Mouse (Mus musculus) heart, adult 2 months (tissue): Measurements from ENCODE around the gene 4933434E20Rik. TPM values are rescaled to one million over a fixed set of nuclear protein-coding genes. Genes with fewer than 3 reads are reported as not detected.

Experiments used
- DNase-seq, 2 experiments: peaks; one replicate each; pipeline ENCODE4 v3.0.0; 2021
- H3K27ac ChIP-seq: fragments of 200-600 bp; 2 replicates; pipeline ENCODE4 v1.8.1; 2022
- H3K27me3 ChIP-seq: fragments of 200-500 bp; 2 replicates; pipeline ENCODE4 v1.6.1; 2012; ENCODE audit warnings: mild to moderate bottlenecking, low read length, inconsistent platforms, mixed read lengths; ENCODE audit not compliant: control insufficient read depth, insufficient read depth
- H3K36me3 ChIP-seq: fragments of 200-500 bp; 2 replicates; pipeline ENCODE4 v1.6.1; 2012; ENCODE audit warnings: low read length, inconsistent platforms; ENCODE audit not compliant: control insufficient read depth, insufficient read depth
- H3K4me1 ChIP-seq: fragments of 200-500 bp; 2 replicates; pipeline ENCODE4 v1.6.1; 2011; ENCODE audit warnings: low read length; ENCODE audit not compliant: control insufficient read depth, insufficient read depth
- H3K4me3 ChIP-seq: fragments of 200-600 bp; 2 replicates; pipeline ENCODE4 v1.8.1; 2022
- H3K79me2 ChIP-seq: fragments of 200-500 bp; replicated peaks from 2 replicates; pipeline ENCODE4 v1.6.1; 2012; ENCODE audit warnings: mild to moderate bottlenecking, inconsistent platforms, low read length, moderate library complexity, mixed read lengths; ENCODE audit not compliant: control insufficient read depth, insufficient read depth
- H3K9ac ChIP-seq: fragments of 200-500 bp; 2 replicates; pipeline ENCODE4 v1.6.1; 2012; ENCODE audit warnings: low read depth, mild to moderate bottlenecking, control low read depth, inconsistent platforms, low read length, mixed read lengths
- CTCF ChIP-seq: fragments of 200-600 bp; IDR thresholded peaks from 2 replicates; pipeline ENCODE4 v1.8.1; 2022; ENCODE audit warnings: antibody characterized with exemption, mild to moderate bottlenecking, moderate library complexity
- EP300 ChIP-seq: fragments of 200-500 bp; IDR thresholded peaks from 2 replicates; pipeline ENCODE4 v1.6.1; 2011; ENCODE audit warnings: low read depth, low read length, control low read depth; ENCODE audit not compliant: insufficient read depth
- POLR2A ChIP-seq: fragments of 200-500 bp; IDR thresholded peaks from 2 replicates; pipeline ENCODE4 v1.6.1; 2011; ENCODE audit warnings: mild to moderate bottlenecking, low read depth, low read length, control low read depth; ENCODE audit not compliant: insufficient read depth
- WGBS: fragments of 180-500 bp; shearing (Covaris S2); methylation state at CpG from one replicate; pipeline ENCODE4 v1.1.7; 2018; 5-methylcytosine and 5-hydroxymethylcytosine counted together
- intact Hi-C: fragments of 180-260 bp; cut with DNase I; formaldehyde crosslinking; loops from one replicate; pipeline ENCODE4 v1.15.1; 2025
- long read RNA-seq: library from polyadenylated mRNA; stranded (forward); transcript quantifications from one replicate; pipeline ENCODE4 v2.0.0, GENCODE M21; 2021
- polyA plus RNA-seq: library from polyadenylated mRNA; depleted of rRNA; stranded (reverse); fragments of >200 nt; gene quantifications from 2 replicates; pipeline ENCODE4 v1.2.3, GENCODE M21; 2012; rRNA removed
- total RNA-seq, 2 experiments: library from RNA; stranded (reverse); gene quantifications; 2 replicates each; pipeline ENCODE4 v1.2.3; 2021

The 4933434E20Rik gene
- total RNA-seq: 10 to 100 TPM; 81.6 to 96.1 TPM
- polyA plus RNA-seq: 52.8 and 85.1 TPM in 2 replicates
- long read RNA-seq, transcript 4933434E20Rik-206 (7 exons, 2,510 nt): major isoform, 38 of 46 reads
- long read RNA-seq, partial matches to known transcripts: 0 of 46 reads
- long read RNA-seq, other reads (novel, unspliced or antisense): 5 of 46 reads

- intact Hi-C loops: loop anchor here (2.0 to 5.0 kb wide), 3 partner anchors 27 to 89 kb away; partner anchors contain the start of gene Atp8b2
Observed at GRCm38 (mm10) chr3:90051441-90052350, at the start of gene 4933434E20Rik. TSS of gene 4933434E20Rik (plus strand) at chr3:90051636.

GRCm38 (mm10) chr3:90004091-90004796 lies 47.2 kb upstream of the 4933434E20Rik start:
- DNase-seq: no peak
- Histone ChIP-seq H3K27me3 (no peaks in the 10 kb centered on the region), H3K9ac (no peak overlapping the region), H3K27ac (no peak overlapping the region), H3K79me2 (no peaks in the 10 kb centered on the region), H3K4me1 (no peaks in the 10 kb centered on the region), H3K4me3 (no peak overlapping the region), H3K36me3 (peaks cover 3% of the 10 kb centered on the region; the same call in 1 of the 2 replicates)
- TF ChIP-seq EP300: no peak
- TF ChIP-seq POLR2A: no peak
- no peak for TF ChIP-seq CTCF
- intact Hi-C loops: loop anchor here (5.0 kb wide), 1 partner anchor 48 kb away; the partner anchor contains the start of genes 4933434E20Rik and Ubap2l
- 64% methylated on average over 3 of the region's 3 CpGs for WGBS

More at GRCm38 (mm10) chr3:90051441-90052350, at the start of gene 4933434E20Rik:
- DNase-seq: peak; percentile 57 to 76
- Histone ChIP-seq H3K4me3 (peak within 1 kb of the TSS; percentile 84), H3K27me3 (no peaks in the 10 kb centered on the region), H3K36me3 (peaks cover 27% of the 10 kb centered on the region), H3K27ac (peak within 1 kb of the TSS; percentile 93), H3K79me2 (peaks cover 6% of the 10 kb centered on the region), H3K9ac (peak within 1 kb of the TSS; percentile 86), H3K4me1 (peaks cover 3% of the 10 kb centered on the region)
- under 1% methylated on average over 42 of the region's 43 CpGs for WGBS
- no peak for TF ChIP-seq EP300
- TF ChIP-seq POLR2A: no peak; the same call in none of the 2 replicates
- no peak for TF ChIP-seq CTCF

- no peak for DNase-seq
- Histone ChIP-seq H3K79me2 (no peaks in the 10 kb centered on the region), H3K36me3 (peaks cover 14% of the 10 kb centered on the region), H3K4me3 (no peak overlapping the region), H3K4me1 (no peaks in the 10 kb centered on the region), H3K27ac (no peak overlapping the region), H3K9ac (no peak overlapping the region), H3K27me3 (no peaks in the 10 kb centered on the region)
- no peak for TF ChIP-seq CTCF
- TF ChIP-seq EP300: no peak
- TF ChIP-seq POLR2A: no peak
- WGBS: 61% methylated on average over 2 of the region's 2 CpGs
- intact Hi-C loops: no loop called here
Observed at GRCm38 (mm10) chr3:90010291-90010690, 41.1 kb upstream of the 4933434E20Rik start.

- H3K36me3 ChIP-seq: peaks cover 10% of the 10 kb centered on the region
- no peak for TF ChIP-seq POLR2A
- no peak for TF ChIP-seq CTCF
- no peak for TF ChIP-seq EP300
- no peak overlapping the region for H3K27ac ChIP-seq
- no peaks in the 10 kb centered on the region for H3K79me2 ChIP-seq
- 91% methylated on average over 4 of the region's 4 CpGs for WGBS
- DNase-seq: no peak
- no peaks in the 10 kb centered on the region for H3K4me1 ChIP-seq
- no peaks in the 10 kb centered on the region for H3K27me3 ChIP-seq
- intact Hi-C loops: no loop called here
- no peak overlapping the region for H3K9ac ChIP-seq
- H3K4me3 ChIP-seq: no peak overlapping the region
Observed at GRCm38 (mm10) chr3:90016626-90017025, 34.8 kb upstream of the 4933434E20Rik start.

- intact Hi-C loops: no loop called here
- peaks cover 9% of the 10 kb centered on the region for H3K36me3 ChIP-seq
- H3K9ac ChIP-seq: no peak overlapping the region
- no peak overlapping the region for H3K27ac ChIP-seq
- H3K27me3 ChIP-seq: no peaks in the 10 kb centered on the region
- no peaks in the 10 kb centered on the region for H3K4me1 ChIP-seq
- H3K4me3 ChIP-seq: no peak overlapping the region
- no peaks in the 10 kb centered on the region for H3K79me2 ChIP-seq
- TF ChIP-seq POLR2A (no peak), CTCF (no peak), EP300 (no peak)
- WGBS: 90% methylated on average over 2 of the region's 2 CpGs
- no peak for DNase-seq
Observed at GRCm38 (mm10) chr3:90034653-90035052, 16.8 kb upstream of the 4933434E20Rik start.
